In genomic region chr4:45402878-45403498, GRCm38 (mm10) we compare ENCODE assay signal across 9 mouse cellular contexts. TPM values are rescaled to one million over a fixed set of nuclear protein-coding genes. Genes with fewer than 3 reads are reported as not detected.
DNase-seq lines count a peak whose midpoint lies in the region; ATAC-seq lines count a peak whose summit lies in the region.
"Had no signal": no experiment of that assay in that cellular context is flagged by ENCODE, and none has a peak within 500 bp of the region (broad histone marks: within the 10 kb centered on the region; RNA-seq: fewer than 3 reads in every experiment).

No protein-coding gene starts in this region.

- H3K4me1 ChIP-seq in liver, embryonic 16.5 days (ENCODE audit: control insufficient read depth, low read depth, low read length): peaks cover 50% of the 10 kb centered on the region

- ATAC-seq in erythroblast, adult 5-6 weeks (replicated peaks; ENCODE audit: low FRiP score, poor library complexity, severe bottlenecking): peak; percentile 74
- peak; percentile 89 for ATAC-seq in liver, embryonic 16.5 days (ENCODE audit: low read depth)

- H3K9me3 ChIP-seq in liver, embryonic 16.5 days (replicated peaks; ENCODE audit: control insufficient read depth, low read length): no peaks in the 10 kb centered on the region

- H3K4me2 ChIP-seq in liver, embryonic 16.5 days (ENCODE audit: low read depth, low read length): peak overlapping the region; percentile 54

- H3K27me3 ChIP-seq in liver, embryonic 16.5 days (ENCODE audit: control insufficient read depth, insufficient read depth, low read depth, low read length): no peaks in the 10 kb centered on the region

- peak; percentile 53 to 58 for DNase-seq in heart, adult 18-20 months
- no peak for DNase-seq in heart, postnatal 36 days
- DNase-seq in spleen, postnatal 10 days (ENCODE audit: low spot score in 2 of 2): peak; percentile 74 to 88
- DNase-seq in cerebellum, adult 11-12 months: no peak
- DNase-seq in layer of hippocampus, postnatal 14 days (ENCODE audit: low spot score in 2 of 2): no peak
- DNase-seq in layer of hippocampus, adult 18-20 months (ENCODE audit: low spot score in 2 of 2): no peak
- DNase-seq: midbrain, embryonic 14.5 days had no signal

- peak overlapping the region; percentile 96 for H3K27ac ChIP-seq in liver, embryonic 16.5 days (ENCODE audit: low read length)

- H3K4me3 ChIP-seq in liver, embryonic 16.5 days (ENCODE audit: low read depth, low read length): peak overlapping the region; percentile 40

- WGBS in liver, embryonic 16.5 days (ENCODE audit: insufficient replicate concordance): 20% methylated on average over 7 of the region's 7 CpGs

- intact Hi-C loops in heart, postnatal 36 days (cut with DNase I): loop anchor here (10.0 kb wide), 1 partner anchor 648 kb away; the partner anchor contains the start of gene Zcchc7

- H3K9ac ChIP-seq in liver, embryonic 16.5 days (ENCODE audit: low read depth, low read length): peak overlapping the region; percentile 59

- H3K36me3 ChIP-seq in liver, embryonic 16.5 days (ENCODE audit: control insufficient read depth, insufficient read depth): peaks cover 48% of the 10 kb centered on the region

RNA-seq across cellular contexts. Expression of gene Slc25a51, which starts 5.6 kb away (rescaled TPM):
- total RNA-seq in heart, adult 18-20 months (2021): 100 to 1,000 TPM; 103 to 107 TPM
- total RNA-seq in heart, postnatal 36 days (2021): 100 to 1,000 TPM; 107 to 111 TPM
- 875 and 932 TPM in 2 replicates for total RNA-seq in erythroblast, adult 5-6 weeks (2015; ENCODE audit: low replicate concordance)
- 975 and 1,016 TPM in 2 replicates for total RNA-seq in erythroblast, adult 5-6 weeks (2017; ENCODE audit: low replicate concordance)
- polyA plus RNA-seq in liver, embryonic 16.5 days (2015; fragmentation: Nextera tagmentation; extraction: Ambion mirVana): 76.1 and 79.3 TPM in 2 replicates
- total RNA-seq in layer of hippocampus, postnatal 14 days (2021): 100 to 1,000 TPM; 117 to 126 TPM
- total RNA-seq in layer of hippocampus, adult 18-20 months (2021): 100 to 1,000 TPM; 131 to 133 TPM

Comparison
In these comparisons a context has a peak if more than half of its experiments do, and no peak if none do; other contexts are left out.
1. DNase-seq: peak in heart, adult 18-20 months (2 of 2) and spleen, postnatal 10 days (2 of 2); none in heart, postnatal 36 days (0 of 2), cerebellum, adult 11-12 months (single experiment), layer of hippocampus, postnatal 14 days (0 of 2) and layer of hippocampus, adult 18-20 months (0 of 2).
2. RNA of gene Slc25a51, which starts 5.6 kb away (total RNA-seq): 875 to 1,016 TPM in erythroblast, adult 5-6 weeks; 131 to 133 TPM in layer of hippocampus, adult 18-20 months, 117 to 126 TPM in layer of hippocampus, postnatal 14 days, 107 to 111 TPM in heart, postnatal 36 days and 103 to 107 TPM in heart, adult 18-20 months; every median in the first group is over 4 times any median in the second.